Mouse (Mus musculus) embryonic facial prominence, embryonic 10.5 days (tissue): ENCODE results near the gene Clstn1. TPM values are rescaled to one million over a fixed set of nuclear protein-coding genes. Genes with fewer than 3 reads are reported as not detected.
"Not testable (repeated sequence)": the region's sequence is repeated elsewhere in the genome, so short reads cannot be mapped to it uniquely, and the experiment has no call there.

Source experiments
- DNase-seq: peaks from one replicate; pipeline ENCODE4 v3.0.0-alpha.2; 2017; ENCODE audit warnings: low spot score
- H3K27ac ChIP-seq: fragments of 300-500 bp; sonication (generic); replicated peaks from 2 replicates; pipeline ENCODE4 v1.5.1; 2016; ENCODE audit warnings: mild to moderate bottlenecking
- H3K27me3 ChIP-seq: fragments of 300-500 bp; sonication (generic); replicated peaks from 2 replicates; pipeline ENCODE4 v1.6.1; 2016; ENCODE audit warnings: low read depth, mild to moderate bottlenecking; ENCODE audit not compliant: poor library complexity, severe bottlenecking
- H3K36me3 ChIP-seq: fragments of 300-500 bp; sonication (generic); replicated peaks from 2 replicates; pipeline ENCODE4 v1.6.1; 2016; ENCODE audit warnings: mild to moderate bottlenecking, moderate library complexity
- H3K4me1 ChIP-seq: fragments of 300-500 bp; sonication (generic); 2 replicates; pipeline ENCODE4 v1.6.1; 2016
- H3K4me3 ChIP-seq: fragments of 300-500 bp; sonication (generic); 2 replicates; pipeline ENCODE4 v1.5.1; 2016; ENCODE audit warnings: mild to moderate bottlenecking, moderate library complexity
- H3K9me3 ChIP-seq: fragments of 300-500 bp; sonication (generic); 2 replicates; pipeline ENCODE4 v1.6.1; 2016; ENCODE audit warnings: mild to moderate bottlenecking
- WGBS: fragments of 180-500 bp; shearing (Covaris S2); methylation state at CpG from one replicate; pipeline ENCODE4 v1.1.7; 2016; 5-methylcytosine and 5-hydroxymethylcytosine counted together
- polyA plus RNA-seq: library from polyadenylated mRNA; unstranded; fragments of >200 nt; fragmentation: Nextera tagmentation; extraction: Ambion mirVana; gene quantifications from 2 replicates; pipeline ENCODE4 v1.2.1, GENCODE M21; 2016

The Clstn1 gene
- polyA plus RNA-seq, 1 experiment from 2014 or later, result 39.6 TPM

- no peak for DNase-seq
- whole genome bisulfite sequencing, result 63% methylated on average over 15 of the region's 15 CpGs
- Histone ChIP-seq H3K4me3 (no peak overlapping the region), H3K4me1 (peaks cover 37% of the 10 kb centered on the region), H3K27ac (0 out of 2 replicates have a peak overlapping the region, but pooled peaks have one; percentile 7), H3K9me3 (no peaks in the 10 kb centered on the region), H3K27me3 (no peaks in the 10 kb centered on the region), H3K36me3 (peaks cover 4% of the 10 kb centered on the region; the same call in 1 of the 2 replicates)
Observed at GRCm38 (mm10) chr4:149606766-149607358, 20.6 kb downstream of the Clstn1 start.

- Histone ChIP-seq H3K4me1 (peaks cover 32% of the 10 kb centered on the region), H3K4me3 (peak overlapping the region; percentile 11; the same call in 1 of the 2 replicates), H3K9me3 (no peaks in the 10 kb centered on the region), H3K27me3 (no peaks in the 10 kb centered on the region), H3K36me3 (peaks cover 4% of the 10 kb centered on the region; the same call in 1 of the 2 replicates), H3K27ac (peak overlapping the region; percentile 37)
- 61% methylated on average over 20 of the region's 20 CpGs for WGBS
- peak; percentile 28 for DNase-seq
Observed at GRCm38 (mm10) chr4:149607591-149608308, 21.5 kb downstream of the Clstn1 start.

- WGBS, result 84% methylated on average over 6 of the region's 6 CpGs
- no peak overlapping the region for H3K4me3 ChIP-seq
Observed at GRCm38 (mm10) chr4:149608309-149608638, 22.0 kb downstream of the Clstn1 start.

GRCm38 (mm10) chr4:149609256-149610025 is 23.2 kb downstream of the Clstn1 start:
- H3K9me3 ChIP-seq, result 0 out of 2 replicates have a peak, but pooled peaks cover 3% of the 10 kb centered on the region
- no peak overlapping the region for H3K4me3 ChIP-seq
- no peaks in the 10 kb centered on the region for H3K27me3 ChIP-seq
- WGBS, result 77% methylated on average over 8 of the region's 8 CpGs
- H3K36me3 ChIP-seq, result peaks cover 8% of the 10 kb centered on the region
- peaks cover 40% of the 10 kb centered on the region for H3K4me1 ChIP-seq
- no peak overlapping the region for H3K27ac ChIP-seq
- no peak for DNase-seq

More at GRCm38 (mm10) chr4:149608309-149608638, 22.0 kb downstream of the Clstn1 start:
- Histone ChIP-seq H3K4me1 (peaks cover 33% of the 10 kb centered on the region), H3K9me3 (no peaks in the 10 kb centered on the region), H3K36me3 (peaks cover 4% of the 10 kb centered on the region; the same call in 1 of the 2 replicates), H3K27me3 (no peaks in the 10 kb centered on the region), H3K27ac (no peak overlapping the region)
- DNase-seq, result no peak

GRCm38 (mm10) chr4:149611376-149612044 is 25.2 kb downstream of the Clstn1 start:
- Histone ChIP-seq H3K4me3 (no peak overlapping the region), H3K27me3 (no peaks in the 10 kb centered on the region), H3K27ac (no peak overlapping the region), H3K36me3 (peaks cover 26% of the 10 kb centered on the region), H3K4me1 (peaks cover 33% of the 10 kb centered on the region), H3K9me3 (peaks cover 6% of the 10 kb centered on the region; the same call in 1 of the 2 replicates)
- DNase-seq, result peak; percentile 67
- 49% methylated on average over 10 of the region's 10 CpGs for WGBS

- H3K4me1 ChIP-seq, result peaks cover 14% of the 10 kb centered on the region
- H3K27me3 ChIP-seq, DNase-seq, H3K4me3 ChIP-seq, H3K9me3 ChIP-seq, H3K27ac ChIP-seq: not testable (repeated sequence)
- peaks cover 38% of the 10 kb centered on the region for H3K36me3 ChIP-seq
- 78% methylated on average over 6 of the region's 6 CpGs for WGBS
Observed at GRCm38 (mm10) chr4:149613497-149613896, 27.2 kb downstream of the Clstn1 start.

GRCm38 (mm10) chr4:149614869-149615268 is 28.6 kb downstream of the Clstn1 start:
- no peak for DNase-seq
- 96% methylated on average over 3 of the region's 3 CpGs for WGBS
- peaks cover 10% of the 10 kb centered on the region for H3K4me1 ChIP-seq

GRCm38 (mm10) chr4:149616999-149617398 is 30.7 kb downstream of the Clstn1 start:
- not testable (repeated sequence) for DNase-seq, H3K4me3 ChIP-seq

More at GRCm38 (mm10) chr4:149614869-149615268, 28.6 kb downstream of the Clstn1 start:
- H3K4me3 ChIP-seq, result no peak overlapping the region
- H3K27ac ChIP-seq, result no peak overlapping the region
- no peaks in the 10 kb centered on the region for H3K27me3 ChIP-seq
- peaks cover 6% of the 10 kb centered on the region; the same call in 1 of the 2 replicates for H3K9me3 ChIP-seq
- peaks cover 38% of the 10 kb centered on the region for H3K36me3 ChIP-seq

GRCm38 (mm10) chr4:149619988-149620387 is 33.7 kb downstream of the Clstn1 start:
- peaks cover 1% of the 10 kb centered on the region; the same call in 1 of the 2 replicates for H3K9me3 ChIP-seq
- no peak overlapping the region for H3K4me3 ChIP-seq
- 0 out of 2 replicates have a peak overlapping the region, but pooled peaks have one; percentile 49 for H3K27ac ChIP-seq
- WGBS, result 36% methylated on average over 8 of the region's 8 CpGs
- H3K27me3 ChIP-seq, result no peaks in the 10 kb centered on the region
- peaks cover 32% of the 10 kb centered on the region for H3K36me3 ChIP-seq
- peak; percentile 21 for DNase-seq
- H3K4me1 ChIP-seq, result peaks cover 19% of the 10 kb centered on the region

More at GRCm38 (mm10) chr4:149616999-149617398, 30.7 kb downstream of the Clstn1 start:
- not testable (repeated sequence) for H3K27ac ChIP-seq, H3K9me3 ChIP-seq, H3K27me3 ChIP-seq
- 80% methylated on average over 3 of the region's 3 CpGs for WGBS
- peaks cover 38% of the 10 kb centered on the region for H3K36me3 ChIP-seq
- H3K4me1 ChIP-seq, result peaks cover 27% of the 10 kb centered on the region

GRCm38 (mm10) chr4:149621286-149621685 is 35.0 kb downstream of the Clstn1 start:
- H3K27me3 ChIP-seq, result no peaks in the 10 kb centered on the region
- DNase-seq, result no peak
- H3K9me3 ChIP-seq, result no peaks in the 10 kb centered on the region
- WGBS, result 50% methylated on average over 4 of the region's 4 CpGs
- peaks cover 19% of the 10 kb centered on the region for H3K4me1 ChIP-seq
- H3K27ac ChIP-seq, result no peak overlapping the region
- H3K36me3 ChIP-seq, result peaks cover 19% of the 10 kb centered on the region
- no peak overlapping the region for H3K4me3 ChIP-seq

GRCm38 (mm10) chr4:149623711-149624110 is 37.4 kb downstream of the Clstn1 start:
- H3K4me3 ChIP-seq, result no peak overlapping the region
- no peak overlapping the region for H3K27ac ChIP-seq
- H3K36me3 ChIP-seq, result peaks cover 6% of the 10 kb centered on the region; the same call in 1 of the 2 replicates
- H3K4me1 ChIP-seq, result peaks cover 29% of the 10 kb centered on the region
- no peaks in the 10 kb centered on the region for H3K27me3 ChIP-seq
- no peak for DNase-seq
- 91% methylated on average over 5 of the region's 5 CpGs for WGBS
- no peaks in the 10 kb centered on the region for H3K9me3 ChIP-seq

GRCm38 (mm10) chr4:149626809-149627208 is 40.5 kb downstream of the Clstn1 start:
- Histone ChIP-seq H3K36me3 (peaks cover 32% of the 10 kb centered on the region), H3K9me3 (no peaks in the 10 kb centered on the region), H3K27ac (peak overlapping the region; percentile 70), H3K4me3 (0 out of 2 replicates have a peak overlapping the region, but pooled peaks have one; percentile 6), H3K4me1 (peaks cover 10% of the 10 kb centered on the region), H3K27me3 (no peaks in the 10 kb centered on the region)
- DNase-seq, result no peak
- WGBS, result 65% methylated on average over 17 of the region's 17 CpGs
